Comparison of ENCODE assay signal across 11 mouse cellular contexts in genomic region chr2:117205066-117205465, GRCm38 (mm10).
"Had no signal": no experiment of that assay in that cellular context is flagged by ENCODE, and none has a peak within 500 bp of the region (broad histone marks: within the 10 kb centered on the region; RNA-seq: fewer than 3 reads in every experiment).

No protein-coding gene starts in this region.

- DNase-seq: left cerebral cortex, postnatal 4 days; liver; liver, embryonic 13.5 days; liver, postnatal 0 days; lung, adult 18-20 months; lung, adult 2 months; lung, embryonic 14.5 days; lung, postnatal 14 days; lung, postnatal 36 days; lung, postnatal 4 days; midbrain, embryonic 14.5 days had no signal
